Mouse (Mus musculus) ES-Bruce4 (cell line): ENCODE data around the gene Il10rb. TPM values are rescaled to one million over a fixed set of nuclear protein-coding genes. Genes with fewer than 3 reads are reported as not detected.

ENCODE experiments used
- H3K27ac ChIP-seq: 2 replicates; pipeline ENCODE4 v1.5.1; 2012; ENCODE audit warnings: low read length, inconsistent platforms; ENCODE audit not compliant: insufficient read depth
- H3K27me3 ChIP-seq: 2 replicates; pipeline ENCODE4 v1.6.1; 2012; ENCODE audit warnings: mild to moderate bottlenecking, low read length, inconsistent platforms; ENCODE audit not compliant: control insufficient read depth, poor library complexity, insufficient read depth, severe bottlenecking
- H3K36me3 ChIP-seq: 2 replicates; pipeline ENCODE4 v1.6.1; 2012; ENCODE audit warnings: inconsistent platforms, mild to moderate bottlenecking, low read length, moderate library complexity; ENCODE audit not compliant: control insufficient read depth, poor library complexity, insufficient read depth, severe bottlenecking
- H3K4me1 ChIP-seq: one replicate; pipeline ENCODE4 v1.8.1; 2011; ENCODE audit warnings: low read length; ENCODE audit not compliant: control insufficient read depth, insufficient read depth
- H3K4me3 ChIP-seq: 2 replicates; pipeline ENCODE4 v1.5.1; 2011; ENCODE audit warnings: low read depth, mild to moderate bottlenecking, low read length
- H3K9ac ChIP-seq: 2 replicates; pipeline ENCODE4 v1.6.1; 2012; ENCODE audit warnings: low read depth, mild to moderate bottlenecking, inconsistent platforms; ENCODE audit not compliant: poor library complexity, severe bottlenecking
- H3K9me3 ChIP-seq: replicated peaks from 2 replicates; pipeline ENCODE4 v1.6.1; 2012; ENCODE audit warnings: mild to moderate bottlenecking, low read length, inconsistent platforms; ENCODE audit not compliant: control insufficient read depth, poor library complexity, insufficient read depth, severe bottlenecking
- CTCF ChIP-seq: IDR thresholded peaks from one replicate; pipeline ENCODE4 v1.8.1; 2011; ENCODE audit warnings: low read depth, low read length
- EP300 ChIP-seq: IDR thresholded peaks from 2 replicates; pipeline ENCODE4 v1.6.1; 2011; ENCODE audit warnings: low read depth, low read length; ENCODE audit not compliant: insufficient read depth
- POLR2A ChIP-seq: IDR thresholded peaks from one replicate; pipeline ENCODE4 v1.8.1; 2011; ENCODE audit warnings: low read length; ENCODE audit not compliant: insufficient read depth
- polyA plus RNA-seq: library from polyadenylated mRNA; stranded (reverse); fragments of >200 nt; gene quantifications from 2 replicates; pipeline ENCODE4 v1.2.4, GENCODE M21; 2011; ENCODE audit warnings: low read depth; ENCODE audit not compliant: missing spikeins, insufficient read depth, insufficient read length

The Il10rb gene
- polyA plus RNA-seq, 1 experiment: 3.5 TPM

DNA sequence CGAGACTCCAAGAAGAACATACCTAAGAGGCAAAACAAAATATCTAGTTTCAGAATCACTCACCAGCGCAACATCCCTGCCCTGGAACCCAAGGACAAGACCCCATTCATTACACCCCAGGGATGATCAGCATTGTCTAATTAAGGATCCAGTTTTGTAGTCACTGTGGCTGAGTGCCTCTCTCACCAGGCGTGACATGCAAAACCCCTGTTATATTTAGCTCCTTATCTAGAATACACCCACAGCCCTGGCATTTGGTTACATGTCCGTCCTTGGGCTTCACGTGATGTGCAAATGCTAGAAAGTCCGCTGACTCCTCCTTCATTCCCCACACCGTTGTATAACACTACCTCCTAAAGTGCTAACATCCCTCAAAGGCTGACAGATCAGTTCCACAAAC lies 11.0 kb downstream of the Il10rb start:
- Histone ChIP-seq H3K4me3 (no peak overlapping the region), H3K27ac (no peak overlapping the region), H3K4me1 (no peaks in the 10 kb centered on the region), H3K27me3 (no peaks in the 10 kb centered on the region), H3K9ac (no peak overlapping the region), H3K9me3 (no peaks in the 10 kb centered on the region), H3K36me3 (no peaks in the 10 kb centered on the region)
- TF ChIP-seq EP300 (no peak), POLR2A (no peak), CTCF (no peak)

DNA sequence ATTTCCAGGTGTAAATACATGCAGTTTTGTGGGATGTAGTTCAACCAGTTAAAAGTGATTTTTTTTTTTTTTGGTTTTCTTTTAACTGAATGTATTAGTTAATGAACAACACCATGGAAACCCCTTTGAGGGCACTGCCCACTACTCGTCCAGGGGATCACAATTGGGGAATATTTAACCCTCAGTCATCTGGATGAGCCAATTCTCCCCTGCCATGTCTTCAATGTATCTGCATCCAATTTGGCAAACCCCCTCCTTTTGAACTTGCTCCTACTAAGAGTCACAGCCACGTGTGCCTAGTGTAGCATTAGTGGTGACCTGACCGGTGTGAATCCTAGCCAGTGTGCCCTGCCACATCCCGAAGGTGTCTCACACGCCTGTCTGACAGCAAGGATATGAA lies 12.6 kb downstream of the Il10rb start:
- no peak overlapping the region for H3K27ac ChIP-seq
- no peak overlapping the region for H3K9ac ChIP-seq
- no peak overlapping the region for H3K4me3 ChIP-seq
- no peaks in the 10 kb centered on the region for H3K36me3 ChIP-seq
- no peaks in the 10 kb centered on the region for H3K9me3 ChIP-seq
- no peaks in the 10 kb centered on the region for H3K4me1 ChIP-seq
- H3K27me3 ChIP-seq: no peaks in the 10 kb centered on the region
- TF ChIP-seq EP300 (no peak), POLR2A (no peak), CTCF (no peak)

DNA sequence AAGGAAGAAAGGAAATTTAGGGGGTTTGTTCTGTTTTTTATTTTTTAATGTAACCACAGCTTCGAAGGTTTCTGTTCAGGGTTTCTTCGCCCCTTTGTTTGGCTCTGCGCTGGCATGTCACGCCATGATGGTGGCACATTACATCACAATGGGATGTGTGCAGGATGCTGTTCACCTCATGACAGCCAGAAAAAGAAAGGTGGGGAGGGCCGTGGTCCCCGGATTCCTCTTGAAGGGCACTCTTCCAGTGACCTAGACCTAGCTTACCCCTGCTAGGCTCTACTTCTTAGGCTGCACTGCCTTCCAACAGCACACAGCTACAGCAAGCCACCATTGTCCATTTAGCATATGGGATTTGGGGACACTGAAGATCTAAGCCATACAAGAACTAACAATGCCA lies 19.9 kb downstream of the Il10rb start:
- H3K27ac ChIP-seq: no peak overlapping the region
- no peak overlapping the region for H3K9ac ChIP-seq
- H3K36me3 ChIP-seq: no peaks in the 10 kb centered on the region
- H3K27me3 ChIP-seq: no peaks in the 10 kb centered on the region
- H3K4me1 ChIP-seq: peaks cover 1% of the 10 kb centered on the region
- H3K9me3 ChIP-seq: no peaks in the 10 kb centered on the region
- TF ChIP-seq EP300 (0 out of 2 replicates have a peak, but pooled peaks have one; percentile 14), CTCF (no peak)
- H3K4me3 ChIP-seq: no peak overlapping the region

- no peaks in the 10 kb centered on the region for H3K9me3 ChIP-seq
- no peaks in the 10 kb centered on the region for H3K36me3 ChIP-seq
- no peak overlapping the region for H3K9ac ChIP-seq
- no peak for TF ChIP-seq EP300
- peaks cover 1% of the 10 kb centered on the region for H3K4me1 ChIP-seq
- no peak overlapping the region for H3K27ac ChIP-seq
- H3K27me3 ChIP-seq: no peaks in the 10 kb centered on the region
- H3K4me3 ChIP-seq: no peak overlapping the region
Measured at GRCm38 (mm10) chr16:91426586-91426985, 20.6 kb downstream of the Il10rb start.

DNA sequence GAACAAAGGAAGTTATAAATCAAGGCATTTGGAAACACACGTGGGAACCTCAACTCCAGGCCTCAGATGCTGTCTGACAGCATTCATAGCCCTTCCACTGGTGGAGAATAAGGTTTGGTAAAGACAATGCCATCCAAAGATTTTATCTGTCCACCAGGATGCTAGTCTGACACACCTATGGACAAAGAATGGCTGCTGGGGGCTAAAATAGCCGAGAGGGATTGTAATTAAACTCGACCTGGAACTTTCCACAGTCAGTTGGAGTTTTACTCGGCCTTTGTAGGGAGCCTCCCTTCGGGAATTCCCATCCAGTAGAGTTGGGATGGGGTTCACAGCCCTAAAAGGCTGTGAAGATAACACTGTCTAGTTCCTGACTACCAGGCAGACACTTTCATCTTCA lies 21.5 kb downstream of the Il10rb start:
- H3K27me3 ChIP-seq: no peaks in the 10 kb centered on the region
- H3K4me3 ChIP-seq: no peak overlapping the region
- H3K36me3 ChIP-seq: no peaks in the 10 kb centered on the region
- H3K27ac ChIP-seq: no peak overlapping the region
- H3K9me3 ChIP-seq: no peaks in the 10 kb centered on the region
- H3K4me1 ChIP-seq: peaks cover 1% of the 10 kb centered on the region
- no peak overlapping the region for H3K9ac ChIP-seq
- no peak for TF ChIP-seq POLR2A
- no peak for TF ChIP-seq EP300
- TF ChIP-seq CTCF: no peak

- H3K4me1 ChIP-seq: peaks cover 1% of the 10 kb centered on the region
- H3K9ac ChIP-seq: no peak overlapping the region
- H3K9me3 ChIP-seq: no peaks in the 10 kb centered on the region
- no peak overlapping the region for H3K27ac ChIP-seq
- TF ChIP-seq CTCF (no peak), POLR2A (no peak), EP300 (no peak)
- H3K36me3 ChIP-seq: no peaks in the 10 kb centered on the region
- H3K4me3 ChIP-seq: no peak overlapping the region
- no peaks in the 10 kb centered on the region for H3K27me3 ChIP-seq
Measured at GRCm38 (mm10) chr16:91428259-91428865, 22.4 kb downstream of the Il10rb start.
